Mouse (Mus musculus) c-Kit-positive CD71-positive TER-119-positive erythroid progenitor cells, embryonic 14.5 days (primary cell): Measurements from ENCODE around the gene Uap1.
A peak's percentile ranks its signal among the peaks of the same experiment; 100 is the strongest.

Experiments
- DNase-seq: peaks from one replicate; pipeline ENCODE4 v3.0.0-alpha.2; 2013; ENCODE audit warnings: low spot score

Gene Uap1

GRCm38 (mm10) chr1:170174814-170175332 is at the start of gene Uap1:
Gene Uap1 (minus strand): TSS chr1:170174957.
- DNase-seq, result peak; percentile 96

DNA sequence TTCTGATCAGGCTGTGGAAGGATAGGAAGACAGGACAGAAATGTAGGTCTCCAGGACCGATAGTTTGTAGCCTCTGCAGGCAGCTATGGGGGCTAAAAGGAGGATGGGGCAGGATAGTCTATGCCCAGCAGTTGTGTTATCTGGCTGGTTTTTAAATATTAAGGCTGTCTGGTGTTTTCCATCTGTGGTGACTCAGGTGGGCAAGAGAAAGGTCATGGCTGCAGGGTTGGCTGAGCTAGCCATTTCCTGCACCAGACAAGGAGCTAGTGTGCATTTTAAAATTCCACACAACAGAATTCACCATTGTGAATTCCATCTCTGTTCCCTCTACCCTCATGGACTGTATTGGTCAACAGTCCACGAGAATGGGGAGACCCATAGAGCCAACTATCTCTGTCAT is 48.5 kb upstream of the Uap1 start:
- DNase-seq, result no peak

GRCm38 (mm10) chr1:170220351-170220750 is 45.6 kb upstream of the Uap1 start:
- no peak for DNase-seq

DNA sequence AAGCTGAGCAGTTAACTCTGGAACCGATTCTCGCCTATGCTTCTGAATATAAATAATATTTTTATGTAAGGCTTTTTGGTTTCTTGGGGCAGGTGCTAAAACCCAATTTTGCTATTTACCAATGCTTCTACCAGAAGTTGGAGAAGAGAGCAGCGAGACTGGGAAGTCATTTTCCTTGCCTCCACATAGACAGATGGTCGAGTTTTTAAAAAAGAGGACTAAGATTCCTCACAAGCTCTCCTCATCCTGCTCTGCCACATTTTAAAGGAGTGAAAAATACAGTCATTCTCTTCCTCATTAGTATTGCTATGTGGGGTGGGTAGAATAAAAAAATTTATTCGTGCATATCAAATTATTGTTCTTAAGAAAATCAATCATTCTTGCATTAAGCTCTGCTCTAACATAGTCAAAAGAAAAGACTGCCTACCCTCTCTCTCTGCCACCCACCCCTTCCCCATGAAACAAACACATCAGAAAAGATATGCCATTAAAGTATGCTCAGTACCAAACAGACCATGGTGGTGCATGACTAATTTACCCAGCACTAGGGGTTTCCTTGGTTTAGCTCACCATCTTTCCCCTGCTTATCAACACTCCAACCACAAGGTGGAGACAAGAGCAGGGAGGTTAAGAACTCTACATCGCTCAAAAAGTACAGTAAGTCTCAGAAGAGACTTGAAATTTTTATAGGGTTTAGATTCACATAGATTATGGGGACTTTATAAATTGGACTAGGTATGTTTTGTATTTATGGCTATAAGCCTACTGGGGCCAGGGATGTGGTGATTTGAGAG is 43.5 kb upstream of the Uap1 start:
- DNase-seq, result peak; percentile 21

GRCm38 (mm10) chr1:170215590-170215989 is 40.8 kb upstream of the Uap1 start:
- no peak for DNase-seq

DNA sequence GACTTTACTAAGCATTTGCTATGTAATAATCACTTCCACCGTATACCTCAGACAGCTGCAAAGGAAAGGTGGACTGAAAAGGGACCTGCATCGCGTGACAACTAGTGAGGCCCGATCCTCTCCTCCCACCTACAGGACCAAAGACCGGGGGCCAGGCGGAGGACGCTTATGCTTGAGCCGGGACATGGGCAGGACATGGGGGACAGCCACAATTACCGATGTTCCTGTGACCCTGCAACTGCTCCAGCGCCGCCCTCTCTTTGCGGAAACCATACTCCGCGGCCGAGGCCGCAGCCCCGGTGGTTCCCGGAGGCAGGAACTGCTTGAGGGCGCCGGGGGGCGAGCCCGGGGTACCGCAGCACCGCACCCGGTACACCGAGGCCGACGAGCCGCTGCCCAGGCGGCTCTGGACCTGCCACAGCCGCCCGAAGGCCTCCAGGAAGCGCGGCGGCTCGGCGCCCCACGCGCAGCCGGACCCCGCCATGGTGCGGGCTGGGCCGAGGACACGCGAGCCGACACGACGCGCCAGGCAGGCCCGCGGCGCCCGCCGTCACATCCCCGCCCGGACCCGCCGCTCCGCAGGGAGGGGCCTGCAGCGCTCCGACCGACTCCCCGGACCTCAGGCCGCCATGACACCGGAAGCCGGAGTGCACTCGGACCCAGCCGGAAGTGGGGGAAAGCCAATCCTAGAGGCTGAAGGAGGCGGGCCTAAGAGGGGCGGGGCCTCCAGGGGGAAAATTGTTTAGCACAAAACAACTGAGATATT is 40.2 kb upstream of the Uap1 start, which contains the start of gene Uhmk1:
Uhmk1 (minus strand) TSS at position 641 of the 766 bp plus-strand sequence.
- DNase-seq, result peak; percentile 77

GRCm38 (mm10) chr1:170214383-170214756 is 39.6 kb upstream of the Uap1 start:
- DNase-seq, result peak; percentile 29

GRCm38 (mm10) chr1:170213181-170213879 is 38.6 kb upstream of the Uap1 start:
- DNase-seq, result no peak

DNA sequence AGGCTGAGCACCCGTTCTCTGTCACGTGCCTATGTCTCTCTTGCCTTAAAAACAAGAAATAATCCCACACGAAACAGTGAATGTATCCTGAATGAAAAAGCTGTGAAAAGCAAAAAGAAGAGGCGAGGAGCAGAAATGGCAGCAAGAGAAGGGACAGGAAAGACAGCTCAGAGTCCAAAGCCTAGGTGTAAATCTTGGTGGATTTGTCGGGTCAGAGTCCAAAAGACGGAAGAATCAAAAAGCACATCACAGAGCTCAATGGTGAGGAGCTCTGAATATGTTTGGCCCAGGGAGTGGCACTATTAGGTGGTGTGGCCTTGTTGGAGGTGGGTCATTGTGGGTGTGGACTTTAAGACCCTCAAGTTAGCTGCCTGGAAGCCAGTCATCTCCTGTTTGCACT is 31.6 kb upstream of the Uap1 start:
- no peak for DNase-seq

DNA sequence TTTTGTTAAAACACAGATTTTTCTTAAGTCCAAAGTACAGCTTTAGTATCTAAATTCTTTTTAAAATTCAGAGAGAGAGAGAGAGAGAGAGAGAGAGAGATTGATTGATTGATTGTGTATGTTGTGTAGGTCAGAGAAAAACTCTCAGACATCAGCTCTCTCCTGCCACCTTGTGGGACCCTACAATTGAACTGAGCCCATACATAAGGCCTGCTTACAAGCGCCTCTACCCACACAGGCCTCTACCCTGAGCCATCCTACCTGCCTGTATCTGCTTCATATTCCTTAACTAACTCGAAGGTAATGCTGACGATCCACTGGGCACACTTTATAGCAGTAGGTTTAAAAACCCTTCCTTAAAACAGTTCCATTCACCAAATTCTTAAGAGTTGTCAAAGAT is 25.6 kb upstream of the Uap1 start:
- peak; percentile 29 for DNase-seq

GRCm38 (mm10) chr1:170196211-170196610 is 21.5 kb upstream of the Uap1 start:
- no peak for DNase-seq

DNA sequence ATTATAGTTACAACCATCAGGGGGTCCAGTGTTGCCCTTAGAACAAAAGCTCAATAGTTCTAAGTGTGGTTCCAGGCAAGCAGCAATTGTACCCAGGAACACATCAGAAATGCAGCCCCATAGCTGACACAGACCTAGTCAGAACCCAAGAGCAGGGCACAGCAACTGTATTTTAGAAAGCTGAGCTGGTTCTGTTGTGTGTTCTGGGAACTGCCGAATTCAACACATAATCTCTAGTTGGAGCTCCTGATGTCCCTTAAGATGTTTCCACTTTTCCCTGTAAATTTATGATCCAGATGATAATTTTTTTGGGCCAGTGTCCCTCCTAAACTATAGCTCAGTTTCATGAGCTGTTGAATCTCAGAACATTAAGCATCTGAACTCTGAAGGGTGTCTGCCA is 17.2 kb upstream of the Uap1 start:
- no peak for DNase-seq

DNA sequence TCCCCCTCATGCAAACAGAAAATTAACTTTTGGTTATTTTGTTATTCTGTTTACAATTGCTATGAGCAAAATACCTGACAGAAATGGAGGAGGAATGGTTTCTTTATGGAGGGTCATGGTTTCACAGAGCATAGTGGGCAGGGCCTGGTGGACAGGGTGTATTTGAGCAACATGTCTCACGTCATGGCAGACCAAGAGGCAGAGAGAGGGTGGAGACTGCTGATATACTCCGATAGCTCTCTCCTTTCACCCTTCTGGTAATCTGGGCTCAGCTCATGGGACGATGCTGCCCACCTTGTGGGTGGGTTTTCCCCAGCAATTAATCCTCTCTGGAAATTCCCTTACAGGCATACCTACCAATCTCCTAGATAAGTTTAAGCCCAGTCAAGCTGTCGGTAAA is 15.5 kb upstream of the Uap1 start:
- no peak for DNase-seq

DNA sequence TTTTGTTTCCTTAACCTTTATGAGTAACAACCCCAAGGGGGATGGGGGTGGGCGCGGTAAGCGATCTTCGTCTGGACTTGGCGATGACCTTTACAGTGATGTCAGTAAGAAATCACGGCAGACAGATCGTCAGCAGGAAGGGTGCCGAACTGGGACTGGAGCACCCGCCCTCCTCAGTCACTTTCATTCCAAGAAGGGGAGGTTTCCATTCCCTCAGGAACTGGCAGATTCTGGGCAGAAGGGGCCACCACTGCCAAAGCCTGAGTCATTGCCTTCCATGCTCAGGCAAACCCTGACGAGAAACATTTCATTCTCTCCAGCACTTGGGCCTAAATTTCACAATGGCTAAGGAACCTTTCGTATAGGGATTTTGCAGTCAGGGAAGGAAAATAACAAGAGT is 13.8 kb upstream of the Uap1 start:
- no peak for DNase-seq

DNA sequence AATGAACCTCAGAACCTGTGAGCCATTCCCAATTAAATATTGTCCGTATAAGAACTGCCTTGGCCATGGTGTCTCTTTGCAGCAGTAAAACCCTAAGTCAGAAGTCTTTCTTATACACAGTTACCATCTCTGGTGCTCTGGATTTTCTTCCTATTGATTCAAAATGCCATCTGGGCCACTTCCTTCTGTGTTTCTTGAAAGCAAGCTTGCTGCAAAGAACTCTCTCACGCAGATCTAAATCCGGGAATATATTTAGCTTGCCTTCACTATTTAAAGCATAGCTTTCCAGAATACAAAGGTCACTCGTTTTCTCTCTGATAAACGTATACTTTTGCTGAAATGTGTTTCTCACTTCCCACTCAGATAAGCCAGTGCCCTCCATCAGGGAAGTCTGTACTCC is 11.8 kb upstream of the Uap1 start:
- DNase-seq, result no peak

DNA sequence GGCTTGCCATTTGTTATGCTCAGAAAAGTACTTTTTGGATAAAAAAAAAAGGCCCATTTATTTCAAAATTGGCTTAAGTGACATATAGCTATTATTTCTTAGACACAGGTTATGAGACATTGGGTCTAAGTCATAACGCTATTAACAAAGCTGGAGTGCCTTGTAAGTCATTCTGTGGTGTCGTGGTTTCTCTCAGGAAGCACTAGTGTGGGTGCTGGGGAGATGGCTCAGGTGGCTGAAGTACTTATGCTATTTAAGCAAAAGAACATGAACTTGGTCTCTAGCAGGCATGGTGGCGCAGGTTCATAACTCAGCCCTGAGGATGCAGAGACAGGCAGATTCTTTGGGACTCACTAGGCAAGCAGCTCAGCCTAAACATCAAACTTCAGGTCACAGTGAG is 10.4 kb upstream of the Uap1 start:
- no peak for DNase-seq

DNA sequence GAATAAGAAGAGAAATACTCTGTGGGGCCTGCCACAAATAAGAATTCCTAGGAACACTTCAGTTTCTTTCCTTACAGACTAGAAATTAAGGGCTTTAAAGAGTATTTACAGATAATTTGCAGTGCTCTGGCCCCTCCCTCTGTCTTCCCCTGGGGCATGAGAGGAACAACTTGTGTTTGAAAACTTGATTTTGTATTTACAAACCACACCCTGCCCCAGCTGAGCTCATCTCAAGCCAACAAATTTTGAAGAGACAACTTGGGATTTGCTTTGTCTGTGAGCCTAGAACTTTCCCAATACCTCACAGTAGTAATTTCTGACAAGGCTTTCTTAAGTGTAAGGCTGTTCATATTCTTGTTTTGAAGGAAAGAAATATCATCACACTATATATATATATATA is 7.9 kb upstream of the Uap1 start:
- DNase-seq, result no peak

- DNase-seq, result peak; percentile 67
These were observed 2.0 kb upstream of the Uap1 start for GRCm38 (mm10) chr1:170176661-170177239.

- peak; percentile 24 for DNase-seq
These were observed 1.1 kb upstream of the Uap1 start for GRCm38 (mm10) chr1:170175848-170176247.

DNA sequence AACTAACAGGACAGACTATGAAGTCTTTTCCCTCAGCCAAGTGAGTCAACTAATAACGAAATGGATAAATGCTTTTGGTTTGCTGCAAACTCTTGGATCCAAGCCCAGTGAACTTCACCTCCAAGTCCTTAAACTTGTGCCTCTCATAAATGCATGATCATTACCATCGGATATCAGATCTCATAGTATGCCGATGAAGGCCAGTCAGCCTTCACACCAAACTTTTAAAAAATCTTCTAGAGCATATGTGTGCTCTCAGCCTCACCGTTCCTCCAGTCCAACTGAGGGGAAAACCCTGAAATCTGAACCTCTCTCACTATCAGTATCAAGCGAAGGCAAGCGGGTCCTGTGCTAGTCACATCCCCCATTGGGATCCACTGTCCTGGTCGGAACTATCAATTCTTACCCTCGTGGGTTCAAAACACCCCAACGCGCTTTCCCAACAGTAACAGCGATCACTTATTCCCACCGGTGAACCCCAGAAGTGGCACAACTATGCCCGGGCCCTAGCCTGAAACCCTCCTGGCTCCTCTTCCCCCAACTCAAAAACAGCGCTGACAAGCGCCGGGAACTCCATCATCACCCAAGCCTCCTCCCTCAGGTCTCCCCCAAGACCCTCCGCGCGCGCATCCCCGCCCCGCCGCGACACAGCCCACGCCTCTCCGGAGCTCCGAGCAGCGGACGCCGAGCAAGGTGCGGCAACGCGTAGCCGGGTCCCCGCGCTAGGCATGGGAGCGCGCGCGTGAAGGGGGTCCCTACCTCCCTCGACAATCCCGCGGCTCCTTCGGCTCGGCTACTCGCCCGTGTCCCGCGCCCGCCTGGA is 555 bp downstream of the Uap1 start:
- peak; percentile 40 for DNase-seq

DNA sequence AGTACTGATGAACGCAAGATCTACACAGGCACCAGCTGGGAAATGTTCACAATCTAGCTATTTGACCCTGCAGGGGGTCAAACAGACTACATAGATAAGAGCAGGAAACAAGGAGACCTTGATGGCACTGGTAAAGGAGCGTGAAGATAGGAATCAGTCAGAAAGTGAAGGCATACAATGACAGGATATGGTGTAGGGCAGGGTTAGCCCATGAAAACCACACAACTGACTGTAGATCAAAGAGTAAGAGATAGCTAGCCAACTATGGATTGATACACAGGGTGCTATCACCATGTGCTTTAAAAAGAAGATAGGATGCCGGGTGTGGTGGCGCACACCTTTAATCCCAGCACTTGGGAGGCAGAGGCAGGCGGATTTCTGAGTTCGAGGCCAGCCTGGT is 7.0 kb downstream of the Uap1 start:
- no peak for DNase-seq
